Mouse (Mus musculus) embryonic facial prominence, embryonic 12.5 days (tissue): ENCODE data around the gene Hoxd13. TPM values are rescaled to one million over a fixed set of nuclear protein-coding genes. Genes with fewer than 3 reads are reported as not detected.

Experiments
- ATAC-seq: fragments of 200-750 bp; cut with Nextera tagmentation; 2 replicates; pipeline ENCODE4 v1.8.0; 2017; ENCODE audit not compliant: insufficient number of reproducible peaks, insufficient read depth, low FRiP score, low TSS enrichment
- H3K27ac ChIP-seq: fragments of 300-500 bp; sonication (generic); 2 replicates; pipeline ENCODE4 v1.5.1; 2016; ENCODE audit warnings: mild to moderate bottlenecking
- H3K27me3 ChIP-seq: fragments of 300-500 bp; sonication (generic); 2 replicates; pipeline ENCODE4 v1.6.1; 2016; ENCODE audit warnings: mild to moderate bottlenecking, moderate library complexity
- H3K36me3 ChIP-seq: fragments of 300-500 bp; sonication (generic); 2 replicates; pipeline ENCODE4 v1.6.1; 2016; ENCODE audit warnings: mild to moderate bottlenecking
- H3K4me1 ChIP-seq: fragments of 300-500 bp; sonication (generic); 2 replicates; pipeline ENCODE4 v1.6.1; 2016
- H3K4me2 ChIP-seq: fragments of 300-500 bp; sonication (generic); replicated peaks from 2 replicates; pipeline ENCODE4 v1.6.1; 2016; ENCODE audit warnings: mild to moderate bottlenecking, moderate library complexity
- H3K4me3 ChIP-seq: fragments of 300-500 bp; sonication (generic); 2 replicates; pipeline ENCODE4 v1.5.1; 2016; ENCODE audit warnings: mild to moderate bottlenecking
- H3K9ac ChIP-seq: fragments of 300-500 bp; sonication (generic); 2 replicates; pipeline ENCODE4 v1.6.1; 2016; ENCODE audit warnings: mild to moderate bottlenecking, moderate library complexity
- H3K9me3 ChIP-seq: fragments of 300-500 bp; sonication (generic); 2 replicates; pipeline ENCODE4 v1.6.1; 2016; ENCODE audit warnings: mild to moderate bottlenecking, moderate library complexity
- WGBS: fragments of 180-500 bp; shearing (Covaris S2); methylation state at CpG from one replicate; pipeline ENCODE4 v1.1.7; 2016; 5-methylcytosine and 5-hydroxymethylcytosine counted together
- polyA plus RNA-seq: library from polyadenylated mRNA; unstranded; fragments of >200 nt; fragmentation: Nextera tagmentation; extraction: Ambion mirVana; gene quantifications from 2 replicates; pipeline ENCODE4 v1.2.1, GENCODE M21; 2016

Gene Hoxd13
- polyA plus RNA-seq, 1 experiment from 2014 or later = not detected

DNA sequence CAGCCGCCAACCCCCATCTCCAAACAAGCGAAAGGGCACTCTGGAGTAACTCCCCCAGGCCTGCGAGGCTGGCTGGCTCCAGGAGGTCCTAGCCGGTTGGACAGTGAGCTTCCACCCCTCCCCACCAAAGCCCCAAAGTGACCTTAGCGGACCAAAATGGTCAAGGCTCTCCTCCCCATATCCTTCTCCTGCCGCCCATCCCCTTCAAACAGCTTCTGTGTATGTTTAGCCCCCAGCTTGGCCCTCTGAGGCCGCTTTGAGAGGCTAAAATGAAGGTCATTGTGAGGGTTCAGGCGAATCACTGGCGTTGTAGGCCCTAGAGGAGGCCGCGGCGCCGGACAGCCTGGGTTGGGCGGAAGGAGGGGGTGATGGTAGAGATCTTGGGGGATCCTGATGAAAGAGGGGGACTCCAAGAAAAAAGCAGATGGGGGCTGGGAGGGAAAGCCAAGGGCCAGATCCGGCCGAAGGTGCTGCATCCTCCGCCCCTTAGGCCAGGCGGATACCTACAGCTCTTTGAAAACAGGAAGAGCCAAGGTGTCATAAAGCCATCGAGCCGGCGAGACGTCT, 32.5 kb downstream of the Hoxd13 start:
- Histone ChIP-seq H3K27ac (no peak overlapping the region), H3K9ac (no peak overlapping the region), H3K4me1 (peaks cover 9% of the 10 kb centered on the region), H3K27me3 (peaks cover 95% of the 10 kb centered on the region), H3K9me3 (no peaks in the 10 kb centered on the region), H3K4me3 (no peak overlapping the region), H3K36me3 (no peaks in the 10 kb centered on the region), H3K4me2 (no peak overlapping the region)
- no peak for ATAC-seq
- WGBS = 2% methylated on average over 22 of the region's 22 CpGs

DNA sequence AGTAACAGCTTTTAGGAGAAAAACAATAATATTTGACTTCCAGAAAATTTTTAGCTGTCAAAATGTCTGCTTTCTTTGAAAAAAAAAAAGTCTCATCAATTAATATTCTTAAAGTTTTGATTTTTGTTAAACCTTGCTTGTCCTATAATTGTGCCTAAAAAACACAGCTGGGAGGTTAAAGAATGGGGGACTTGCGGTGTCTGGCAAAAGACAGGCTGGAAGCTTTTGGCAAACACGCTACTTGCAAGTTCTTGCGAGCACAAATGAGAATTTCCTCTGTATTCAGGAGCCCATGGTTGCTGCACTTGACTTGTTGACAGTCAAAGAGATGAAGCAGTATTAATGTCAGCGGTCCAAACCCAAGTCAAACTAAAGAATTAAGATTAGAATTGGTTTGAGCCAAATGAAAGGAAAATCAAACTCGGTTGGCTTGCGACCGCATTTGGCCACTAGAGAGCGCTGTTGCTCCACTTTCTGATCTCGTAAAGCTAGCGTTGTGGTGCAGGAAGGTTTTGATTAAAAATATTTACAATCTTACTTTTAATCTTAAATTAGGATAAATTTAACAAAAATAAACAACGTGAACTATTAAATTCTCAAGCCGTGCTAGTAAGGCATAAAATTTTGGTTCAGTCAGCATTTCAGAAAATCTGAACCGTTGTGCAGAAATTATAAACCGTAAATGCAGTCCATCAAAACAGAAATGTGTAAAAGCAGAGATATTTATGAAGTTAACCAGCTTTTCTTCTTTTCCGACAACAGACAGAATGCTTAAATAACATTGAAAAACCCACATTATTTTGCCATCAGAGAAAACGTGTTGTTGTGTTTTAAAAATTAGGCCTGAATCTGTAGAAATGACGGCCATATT, 34.1 kb downstream of the Hoxd13 start:
- no peaks in the 10 kb centered on the region for H3K36me3 ChIP-seq
- ATAC-seq = no peak
- no peak overlapping the region for H3K4me3 ChIP-seq
- peaks cover 10% of the 10 kb centered on the region for H3K4me1 ChIP-seq
- no peaks in the 10 kb centered on the region for H3K9me3 ChIP-seq
- H3K9ac ChIP-seq = no peak overlapping the region
- WGBS = 11% methylated on average over 17 of the region's 17 CpGs
- no peak overlapping the region for H3K4me2 ChIP-seq
- no peak overlapping the region for H3K27ac ChIP-seq
- peaks cover 91% of the 10 kb centered on the region for H3K27me3 ChIP-seq

DNA sequence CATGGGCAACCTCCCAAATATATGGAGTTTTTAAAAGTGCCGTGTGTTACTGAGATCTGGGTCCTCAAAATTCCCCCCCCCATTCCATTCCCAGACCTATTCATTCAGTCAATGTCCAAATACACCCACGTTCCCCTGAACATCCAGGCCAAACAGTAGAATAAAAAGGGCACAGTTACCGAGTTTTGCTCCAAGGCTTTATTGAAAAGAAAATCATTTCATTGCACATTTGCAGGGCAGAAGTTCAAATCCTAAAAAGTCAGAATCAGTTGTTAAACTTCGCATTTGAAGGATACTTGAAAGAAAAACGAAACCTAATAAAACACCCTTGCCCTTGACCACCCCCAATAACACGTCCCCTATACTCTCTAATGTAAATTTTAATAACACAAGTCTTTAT, 34.7 kb downstream of the Hoxd13 start:
- 12% methylated on average over 6 of the region's 6 CpGs for WGBS
- Histone ChIP-seq H3K9ac (no peak overlapping the region), H3K36me3 (no peaks in the 10 kb centered on the region), H3K9me3 (no peaks in the 10 kb centered on the region), H3K4me2 (no peak overlapping the region), H3K4me3 (no peak overlapping the region), H3K27ac (no peak overlapping the region), H3K27me3 (peaks cover 91% of the 10 kb centered on the region), H3K4me1 (peaks cover 10% of the 10 kb centered on the region)
- no peak for ATAC-seq

DNA sequence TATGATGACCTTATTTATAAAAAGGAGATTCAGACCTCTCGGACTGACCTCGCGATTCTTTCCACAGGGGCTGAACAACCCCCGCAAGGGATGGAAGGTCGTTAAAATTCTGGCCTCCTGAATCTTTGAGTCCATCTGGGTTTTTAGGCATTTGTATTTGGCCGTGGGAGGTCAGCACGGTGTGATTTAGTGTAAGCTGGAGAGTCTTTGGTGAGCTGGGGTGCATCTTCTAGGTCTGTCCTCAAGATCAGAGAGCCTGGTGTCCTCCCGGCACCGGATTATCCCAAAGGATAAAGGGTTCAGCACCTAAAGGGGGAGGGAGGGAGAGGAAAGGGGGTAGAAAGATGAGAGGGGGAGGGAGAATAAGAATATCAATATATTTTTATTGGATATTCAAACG, 35.2 kb downstream of the Hoxd13 start:
- H3K4me2 ChIP-seq = no peak overlapping the region
- no peak overlapping the region for H3K9ac ChIP-seq
- no peaks in the 10 kb centered on the region for H3K9me3 ChIP-seq
- H3K27me3 ChIP-seq = peaks cover 91% of the 10 kb centered on the region
- H3K36me3 ChIP-seq = no peaks in the 10 kb centered on the region
- no peak overlapping the region for H3K4me3 ChIP-seq
- WGBS = 2% methylated on average over 10 of the region's 10 CpGs
- H3K27ac ChIP-seq = no peak overlapping the region
- peaks cover 6% of the 10 kb centered on the region for H3K4me1 ChIP-seq
- ATAC-seq = no peak

DNA sequence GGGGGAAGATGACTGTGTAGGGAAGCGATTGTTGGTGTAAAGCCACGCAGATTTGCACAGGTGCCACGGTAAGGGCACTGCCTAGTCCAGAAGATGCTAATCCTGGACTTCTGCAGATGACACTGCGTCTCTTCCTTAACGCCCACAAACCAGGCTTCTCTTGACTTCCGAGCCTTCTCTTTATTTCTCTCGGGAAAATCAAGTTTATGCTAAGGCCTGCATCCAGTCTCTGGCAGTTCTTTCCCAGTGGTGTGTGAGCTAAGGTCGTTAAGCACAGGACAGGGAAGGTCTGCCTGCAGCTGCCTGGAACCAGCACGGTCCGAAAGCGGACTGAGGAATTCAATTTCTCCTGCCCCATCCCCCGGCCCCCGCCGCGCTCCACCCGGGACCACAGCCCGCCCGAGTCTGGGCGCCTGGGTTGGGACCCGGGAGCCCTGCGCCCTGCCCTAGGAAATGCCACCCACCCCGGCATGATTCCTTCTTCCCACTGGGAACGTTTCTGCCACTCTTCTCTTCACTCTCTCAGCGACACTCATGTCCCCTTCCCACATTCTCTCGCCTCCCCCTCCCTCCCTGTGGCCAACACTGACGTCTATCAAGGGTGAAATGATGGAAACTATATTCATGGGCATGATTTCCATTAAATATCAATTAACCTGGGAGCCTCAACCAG, 35.7 kb downstream of the Hoxd13 start:
- ATAC-seq = no peak
- H3K27ac ChIP-seq = no peak overlapping the region
- no peaks in the 10 kb centered on the region for H3K36me3 ChIP-seq
- peaks cover 91% of the 10 kb centered on the region for H3K27me3 ChIP-seq
- no peaks in the 10 kb centered on the region for H3K9me3 ChIP-seq
- H3K9ac ChIP-seq = no peak overlapping the region
- no peak overlapping the region for H3K4me2 ChIP-seq
- H3K4me1 ChIP-seq = 0 out of 2 replicates have a peak, but pooled peaks cover 3% of the 10 kb centered on the region
- WGBS = 2% methylated on average over 26 of the region's 26 CpGs
- H3K4me3 ChIP-seq = peak overlapping the region; percentile 36; the same call in 1 of the 2 replicates

GRCm38 (mm10) chr2:74704393-74704998, 36.4 kb downstream of the Hoxd13 start, which contains the start of gene Hoxd8:
Gene Hoxd8 (plus strand): TSS chr2:74704615.
- under 1% methylated on average over 35 of the region's 52 CpGs for WGBS
- H3K27me3 ChIP-seq = peaks cover 91% of the 10 kb centered on the region
- peak within 1 kb of the TSS; percentile 36 for H3K4me3 ChIP-seq
- H3K9ac ChIP-seq = peak within 1 kb of the TSS; percentile 45; the same call in 1 of the 2 replicates
- H3K36me3 ChIP-seq = no peaks in the 10 kb centered on the region
- H3K4me2 ChIP-seq = peak within 1 kb of the TSS; percentile 58
- H3K27ac ChIP-seq = no peak within 1 kb of the TSS
- ATAC-seq = no peak
- H3K9me3 ChIP-seq = no peaks in the 10 kb centered on the region
- 0 out of 2 replicates have a peak, but pooled peaks cover 3% of the 10 kb centered on the region for H3K4me1 ChIP-seq

DNA sequence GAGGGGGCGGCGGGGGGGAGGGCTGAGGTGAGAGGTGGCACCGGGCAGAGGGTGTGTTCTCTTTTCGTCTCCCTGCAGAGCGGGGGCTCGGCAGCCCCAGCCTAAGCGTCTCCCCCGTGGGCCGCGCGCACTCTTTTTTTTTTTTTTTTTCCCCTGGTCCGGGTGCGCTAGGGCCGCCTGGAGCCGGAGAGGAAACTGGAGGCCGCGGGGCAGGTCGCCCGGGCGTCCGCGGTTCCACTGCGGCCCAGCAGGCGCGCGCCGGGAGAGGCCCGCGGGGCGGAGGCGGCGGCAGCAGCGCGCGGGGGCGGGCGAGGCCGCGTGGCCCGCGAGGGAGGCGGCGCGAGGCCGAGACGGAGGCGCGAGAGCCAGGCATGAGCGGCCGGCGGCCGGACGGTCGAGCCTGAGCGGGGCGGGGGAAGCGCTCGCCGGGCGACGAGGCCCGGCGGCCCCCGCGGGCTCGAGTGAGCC, 36.9 kb downstream of the Hoxd13 start:
- Histone ChIP-seq H3K36me3 (no peaks in the 10 kb centered on the region), H3K9me3 (no peaks in the 10 kb centered on the region), H3K4me1 (0 out of 2 replicates have a peak, but pooled peaks cover 3% of the 10 kb centered on the region), H3K9ac (peak overlapping the region; percentile 45; the same call in 1 of the 2 replicates), H3K4me3 (peak overlapping the region; percentile 36), H3K4me2 (peak overlapping the region; percentile 58), H3K27ac (no peak overlapping the region), H3K27me3 (peaks cover 91% of the 10 kb centered on the region)
- under 1% methylated on average over 43 of the region's 66 CpGs for WGBS
- ATAC-seq = no peak

DNA sequence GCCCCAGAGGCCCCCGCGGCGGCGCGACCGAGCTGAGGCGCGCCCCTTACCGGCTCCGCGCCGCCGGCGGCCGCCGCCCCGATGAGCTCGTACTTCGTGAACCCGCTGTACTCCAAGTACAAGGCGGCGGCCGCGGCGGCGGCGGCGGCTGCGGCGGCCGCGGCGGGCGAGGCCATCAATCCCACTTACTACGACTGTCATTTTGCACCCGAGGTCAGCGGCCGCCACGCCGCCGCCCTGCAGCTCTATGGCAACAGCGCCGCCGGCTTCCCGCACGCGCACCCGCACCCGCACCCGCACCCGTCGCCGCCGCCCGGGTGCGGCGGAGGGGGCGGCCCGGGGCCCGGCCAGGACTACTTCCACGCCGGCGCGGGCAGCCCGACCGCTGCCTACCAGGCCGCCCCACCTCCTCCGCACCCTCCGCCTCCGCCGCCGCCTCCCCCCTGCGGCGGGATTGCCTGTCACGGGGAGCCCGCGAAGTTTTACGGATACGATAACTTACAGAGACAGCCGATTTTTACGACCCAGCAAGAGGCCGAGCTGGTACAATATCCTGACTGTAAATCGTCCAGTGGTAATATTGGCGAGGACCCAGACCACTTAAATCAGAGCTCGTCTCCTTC, 37.5 kb downstream of the Hoxd13 start:
- no peak for ATAC-seq
- Histone ChIP-seq H3K27me3 (peaks cover 91% of the 10 kb centered on the region), H3K9me3 (no peaks in the 10 kb centered on the region), H3K27ac (no peak overlapping the region), H3K4me2 (peak overlapping the region; percentile 58), H3K36me3 (no peaks in the 10 kb centered on the region), H3K9ac (peak overlapping the region; percentile 45; the same call in 1 of the 2 replicates), H3K4me1 (0 out of 2 replicates have a peak, but pooled peaks cover 3% of the 10 kb centered on the region), H3K4me3 (peak overlapping the region; percentile 36)
- WGBS = 1% methylated on average over 52 of the region's 85 CpGs

GRCm38 (mm10) chr2:74706393-74706960, 38.4 kb downstream of the Hoxd13 start:
- Histone ChIP-seq H3K9ac (no peak overlapping the region), H3K9me3 (no peaks in the 10 kb centered on the region), H3K27me3 (peaks cover 89% of the 10 kb centered on the region), H3K4me3 (no peak overlapping the region), H3K4me1 (0 out of 2 replicates have a peak, but pooled peaks cover 3% of the 10 kb centered on the region), H3K27ac (no peak overlapping the region), H3K4me2 (no peak overlapping the region), H3K36me3 (no peaks in the 10 kb centered on the region)
- ATAC-seq = no peak
- 3% methylated on average over 13 of the region's 13 CpGs for WGBS

DNA sequence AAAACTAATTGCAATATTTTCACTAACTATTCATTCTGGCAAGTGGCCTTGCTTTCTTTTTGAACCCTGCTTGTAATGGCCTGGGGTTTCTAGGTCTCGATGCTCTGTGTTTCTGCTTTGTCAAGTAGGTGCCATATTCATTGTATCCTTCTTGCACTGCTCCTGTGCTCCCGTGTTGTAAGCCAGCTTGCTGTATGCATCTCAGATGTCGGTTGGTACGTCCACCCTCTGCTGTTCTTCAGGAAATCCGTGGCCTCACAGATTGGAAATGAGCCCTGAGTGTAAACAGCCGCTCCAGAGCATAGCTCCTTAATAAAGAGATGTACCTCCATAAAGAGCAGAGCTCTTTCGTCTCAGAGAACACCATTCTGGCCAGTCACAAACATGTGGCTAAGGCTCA, 39.5 kb downstream of the Hoxd13 start:
- H3K9ac ChIP-seq = no peak overlapping the region
- H3K27me3 ChIP-seq = peaks cover 92% of the 10 kb centered on the region
- no peak for ATAC-seq
- H3K27ac ChIP-seq = no peak overlapping the region
- H3K4me1 ChIP-seq = 0 out of 2 replicates have a peak, but pooled peaks cover 3% of the 10 kb centered on the region
- 7% methylated on average over 7 of the region's 7 CpGs for WGBS
- H3K9me3 ChIP-seq = no peaks in the 10 kb centered on the region
- H3K4me3 ChIP-seq = no peak overlapping the region
- H3K4me2 ChIP-seq = no peak overlapping the region
- no peaks in the 10 kb centered on the region for H3K36me3 ChIP-seq
